Mouse (Mus musculus) heart, postnatal 36 days (tissue): ENCODE data around the gene Atp2b1. TPM values are rescaled to one million over a fixed set of nuclear protein-coding genes. Genes with fewer than 3 reads are reported as not detected.
"Not testable (repeated sequence)": the region's sequence is repeated elsewhere in the genome, so short reads cannot be mapped to it uniquely, and the experiment has no call there.

Experiments used
- DNase-seq, 2 experiments: peaks; one replicate each; pipeline ENCODE4 v3.0.0; 2021 to 2022
- intact Hi-C: fragments of 180-260 bp; cut with DNase I; formaldehyde crosslinking; loops from one replicate; pipeline ENCODE4 v1.15.1; 2025
- total RNA-seq, 2 experiments: library from RNA; stranded (reverse); gene quantifications; 2 replicates each; pipeline ENCODE4 v1.2.3; 2021

The Atp2b1 gene
- total RNA-seq, 2 experiments from 2014 or later = 69.0 to 69.9 TPM

DNA sequence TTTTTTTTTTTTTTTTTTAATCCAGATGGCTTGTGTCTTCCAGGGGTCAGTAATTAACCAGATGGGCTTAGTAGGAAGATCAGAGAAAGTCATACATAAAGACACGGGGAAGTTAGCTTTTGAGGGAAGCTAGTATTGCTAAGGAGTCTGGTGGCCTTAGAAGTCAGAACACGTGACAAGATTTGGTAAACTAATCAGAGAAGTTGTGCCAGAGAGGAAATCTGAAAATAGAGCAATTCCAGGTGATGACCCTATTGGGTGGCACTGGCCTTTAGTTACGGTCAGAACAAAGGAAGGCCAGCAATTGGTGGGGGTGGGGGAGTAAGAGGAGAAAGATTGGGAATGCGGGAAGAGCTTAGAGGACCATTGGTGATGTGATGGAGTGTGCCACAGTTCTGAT lies 44.5 kb downstream of the Atp2b1 start:
- DNase-seq = no peak
- intact Hi-C loops = loop anchor here (5.0 kb wide), 1 partner anchor 41 kb away; no protein-coding TSS in a partner anchor

DNA sequence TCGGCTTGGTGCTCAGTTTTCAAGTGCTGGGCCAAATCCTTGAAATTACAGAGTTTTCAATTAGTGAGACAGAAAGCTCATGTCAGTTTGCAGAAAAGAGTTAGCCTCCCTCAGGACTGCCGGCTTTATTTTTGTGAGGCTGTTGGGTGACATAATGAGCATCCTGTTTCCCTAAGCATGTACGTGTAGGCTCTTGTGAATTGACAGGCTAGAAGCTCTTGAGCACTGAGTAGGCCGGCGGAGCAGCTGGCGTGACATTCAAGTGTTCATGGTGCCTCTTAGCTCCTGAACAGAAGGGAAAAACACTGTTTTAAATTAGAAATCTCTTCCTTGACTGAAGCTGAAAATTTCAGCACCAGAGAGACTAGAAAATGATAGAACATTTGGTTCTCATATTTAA lies 45.2 kb downstream of the Atp2b1 start:
- intact Hi-C loops = loop anchor here (5.0 kb wide), 1 partner anchor 42 kb away; no protein-coding TSS in a partner anchor
- DNase-seq = no peak

GRCm38 (mm10) chr10:98960911-98961310 lies 46.7 kb downstream of the Atp2b1 start:
- DNase-seq = no peak
- intact Hi-C loops = no loop called here

DNA sequence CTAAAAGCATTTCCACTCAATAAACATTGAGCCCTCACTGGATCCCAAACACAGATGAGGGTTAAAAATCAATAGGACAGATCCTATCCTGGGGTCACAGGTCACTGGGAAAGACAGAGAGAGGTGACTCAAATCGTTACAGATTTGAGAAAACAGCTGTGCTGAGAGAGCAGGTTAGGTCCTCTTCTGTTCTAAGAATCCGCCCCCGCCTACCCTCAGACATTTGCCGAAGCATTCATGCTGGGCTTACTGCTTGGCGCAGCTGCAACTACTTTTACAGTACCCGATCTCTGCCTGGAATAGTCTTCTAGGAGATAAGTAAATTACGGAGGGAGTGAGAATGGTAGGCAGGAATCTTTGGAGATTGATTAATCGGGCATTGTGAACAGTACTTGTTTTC lies 47.9 kb downstream of the Atp2b1 start:
- no peak for DNase-seq
- intact Hi-C loops = no loop called here

DNA sequence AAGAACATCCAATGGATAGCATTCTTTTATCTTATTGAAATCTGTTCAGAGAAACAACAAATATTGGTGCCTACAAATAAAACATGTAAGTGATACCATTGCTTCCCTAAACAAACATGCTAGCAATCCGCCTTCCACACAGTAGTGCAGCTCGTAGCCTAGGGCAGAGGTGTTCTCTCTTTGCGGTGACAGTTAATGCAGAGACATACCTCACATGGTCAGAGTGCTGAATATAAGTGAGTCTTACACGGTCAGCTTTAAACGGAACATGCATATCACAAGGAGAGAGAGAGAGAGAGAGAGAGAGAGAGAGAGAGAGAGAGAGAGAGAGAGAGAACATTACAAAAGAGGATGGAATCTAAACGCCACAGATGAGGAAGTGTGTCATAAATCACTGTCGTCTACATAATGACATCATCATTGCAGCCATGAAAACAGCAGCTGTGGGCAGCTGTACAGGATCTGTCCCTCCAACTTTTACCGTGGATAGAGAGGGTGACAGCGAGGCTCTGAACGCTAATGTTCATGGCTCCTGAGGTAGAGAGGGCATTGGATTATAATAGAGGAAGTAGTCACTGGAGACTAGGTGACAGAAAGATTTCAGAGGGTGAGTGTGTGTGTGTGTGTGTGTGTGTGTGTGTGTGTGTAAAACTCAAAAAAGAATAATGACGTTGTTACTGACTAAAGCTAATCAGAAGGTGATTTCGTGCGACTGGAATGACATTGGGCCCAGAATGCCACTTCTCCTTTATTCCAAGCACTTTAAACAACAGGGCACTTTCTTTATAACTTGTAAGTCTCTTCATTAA lies 52.4 kb downstream of the Atp2b1 start:
- intact Hi-C loops = no loop called here

GRCm38 (mm10) chr10:98967240-98967891 lies 53.2 kb downstream of the Atp2b1 start:
- intact Hi-C loops = no loop called here
- DNase-seq = no peak

More for the DNA sequence above, 52.4 kb downstream of the Atp2b1 start:
- DNase-seq = no peak

DNA sequence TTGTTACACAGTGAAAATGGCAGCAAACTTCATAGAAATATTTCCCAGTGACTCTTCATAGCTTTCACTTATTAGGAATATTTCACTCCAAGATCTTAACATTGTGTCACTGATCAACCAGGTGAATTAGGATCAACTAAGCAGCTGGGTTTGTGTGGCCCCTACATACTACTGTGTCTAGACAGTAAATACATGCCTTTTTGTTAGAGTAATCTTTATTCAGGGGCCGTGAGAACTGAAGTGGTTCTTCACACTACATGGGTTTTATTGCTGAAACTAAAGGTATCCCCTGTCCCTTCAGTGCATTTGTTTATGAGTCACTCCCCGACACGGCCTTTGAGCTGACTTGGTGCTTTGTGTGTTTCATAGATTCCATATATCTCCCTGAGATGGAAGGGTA lies 56.7 kb downstream of the Atp2b1 start:
- no peak for DNase-seq
- intact Hi-C loops = no loop called here

DNA sequence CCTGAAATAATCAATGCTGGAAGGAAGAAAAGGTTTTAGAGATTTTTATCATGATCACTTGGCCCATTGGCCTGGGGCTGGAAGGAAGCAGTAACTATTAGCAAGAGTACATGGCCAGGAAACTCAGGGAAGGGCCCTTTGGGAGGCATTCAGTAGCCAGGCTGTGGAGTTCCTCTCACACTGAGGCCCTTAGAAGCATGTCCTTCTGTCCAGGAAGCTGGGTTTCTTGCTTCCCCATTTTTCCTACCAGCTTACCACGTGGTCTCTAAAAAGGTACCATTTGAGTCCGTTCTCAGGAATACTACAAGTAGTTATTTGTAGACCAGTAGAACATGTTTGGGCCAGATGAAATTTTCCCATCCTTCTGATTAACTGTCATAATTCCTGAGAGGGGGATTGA lies 58.2 kb downstream of the Atp2b1 start:
- intact Hi-C loops = no loop called here
- DNase-seq = no peak

DNA sequence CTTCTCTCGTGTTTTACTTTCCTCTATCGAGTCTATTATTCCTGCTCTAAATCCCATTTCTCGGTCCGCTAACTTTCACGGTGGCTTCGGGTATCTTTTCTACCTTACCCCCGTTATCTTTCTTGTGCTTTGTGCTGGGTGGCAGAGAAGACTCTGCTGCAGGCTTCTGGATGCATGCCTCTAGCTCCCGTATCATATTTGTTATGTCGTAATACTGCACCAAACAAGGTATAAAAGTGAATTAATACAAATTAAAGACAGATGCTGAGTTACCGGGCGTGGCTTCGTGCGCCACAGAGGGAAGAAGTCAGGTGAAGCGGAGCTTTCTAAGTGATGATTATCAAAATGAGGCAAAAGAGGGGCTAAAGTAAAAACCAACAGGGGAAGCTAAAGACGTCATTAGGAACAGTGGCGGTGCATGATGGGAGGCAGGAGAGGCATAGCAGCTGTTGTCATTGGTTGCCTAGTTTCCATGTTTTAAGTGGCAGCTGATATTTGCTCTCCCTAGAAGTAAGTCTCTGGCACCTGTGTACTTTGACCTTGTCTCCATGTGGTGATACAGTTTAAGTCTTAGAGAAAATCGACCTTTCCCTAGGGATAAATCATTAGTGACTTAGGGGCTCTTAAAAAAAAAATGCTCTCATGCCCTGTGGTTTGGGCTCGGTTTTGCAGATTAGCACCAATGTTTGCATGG lies 58.9 kb downstream of the Atp2b1 start:
- DNase-seq = no peak

GRCm38 (mm10) chr10:98974645-98975044 lies 60.4 kb downstream of the Atp2b1 start:
- no peak for DNase-seq
- intact Hi-C loops = no loop called here

More for the DNA sequence above, 58.9 kb downstream of the Atp2b1 start:
- intact Hi-C loops = no loop called here

- intact Hi-C loops = no loop called here
- DNase-seq = no peak
These were observed 61.4 kb downstream of the Atp2b1 start for GRCm38 (mm10) chr10:98975611-98976010.

GRCm38 (mm10) chr10:98976877-98977494 lies 62.8 kb downstream of the Atp2b1 start:
- intact Hi-C loops = no loop called here
- no peak for DNase-seq

GRCm38 (mm10) chr10:98978766-98979165 lies 64.6 kb downstream of the Atp2b1 start:
- intact Hi-C loops = no loop called here
- no peak for DNase-seq

DNA sequence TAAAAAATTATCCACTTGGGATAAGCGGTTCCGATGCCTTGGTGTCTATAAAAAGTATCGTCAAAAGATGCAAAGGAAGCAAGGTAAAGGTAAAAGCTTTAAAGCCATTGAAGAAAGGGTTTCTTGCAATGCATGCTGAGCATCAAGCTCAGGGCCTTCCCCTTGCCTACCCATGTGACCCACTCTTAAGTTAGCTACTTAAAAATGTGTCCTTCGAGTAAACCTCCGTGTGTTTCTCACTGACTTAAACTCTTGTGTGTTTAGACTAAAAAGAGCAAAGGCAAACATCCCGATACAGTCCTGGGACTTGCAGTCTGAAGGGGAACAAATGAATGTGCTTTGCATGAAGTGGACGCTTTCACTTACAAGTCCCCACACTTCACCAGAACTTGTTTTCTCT lies 65.1 kb downstream of the Atp2b1 start:
- no peak for DNase-seq
- intact Hi-C loops = no loop called here

DNA sequence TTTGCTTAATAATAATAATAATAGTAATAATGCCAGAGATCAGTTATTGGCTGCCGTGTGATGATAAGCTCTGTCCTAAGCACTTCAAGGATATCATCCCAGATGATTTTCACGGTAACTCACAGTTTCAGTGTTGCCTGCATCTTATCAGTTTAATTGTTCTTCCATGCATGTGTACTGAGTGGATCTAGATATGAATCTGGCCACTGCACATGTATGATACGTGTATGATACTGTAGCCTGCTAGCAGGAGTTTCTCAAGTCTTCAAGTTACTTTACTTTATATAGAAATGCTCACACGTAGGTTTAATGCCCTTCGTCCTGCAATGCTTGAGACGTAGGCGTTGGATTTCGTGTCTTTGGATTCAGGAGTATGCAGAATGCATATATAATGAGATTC lies 65.7 kb downstream of the Atp2b1 start:
- intact Hi-C loops = no loop called here
- no peak for DNase-seq

DNA sequence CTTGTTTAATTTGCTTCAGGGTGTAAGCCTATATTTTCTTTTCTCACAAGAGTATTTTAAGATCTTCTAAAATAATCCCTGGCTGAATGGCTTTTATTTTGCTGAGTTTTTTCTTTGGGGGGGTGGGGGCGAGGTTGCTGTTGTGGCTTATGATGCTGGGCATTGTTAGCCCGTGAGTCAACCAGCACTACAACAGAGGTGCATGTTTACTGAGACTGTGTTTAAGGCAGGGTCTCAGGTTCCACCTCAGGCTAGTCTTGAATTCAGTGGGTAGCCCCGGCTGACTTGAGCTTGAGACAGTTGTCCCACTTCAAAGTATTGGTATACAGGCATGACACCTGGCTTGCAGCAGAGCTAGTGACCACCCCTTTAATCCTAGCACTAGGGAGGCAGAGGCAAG lies 77.8 kb downstream of the Atp2b1 start:
- intact Hi-C loops = no loop called here

GRCm38 (mm10) chr10:98993186-98993585 lies 79.0 kb downstream of the Atp2b1 start:
- DNase-seq = no peak
- intact Hi-C loops = no loop called here

More for the DNA sequence above, 77.8 kb downstream of the Atp2b1 start:
- DNase-seq = no peak

GRCm38 (mm10) chr10:98995016-98995747 lies 81.0 kb downstream of the Atp2b1 start:
- intact Hi-C loops, DNase-seq: not testable (repeated sequence)

DNA sequence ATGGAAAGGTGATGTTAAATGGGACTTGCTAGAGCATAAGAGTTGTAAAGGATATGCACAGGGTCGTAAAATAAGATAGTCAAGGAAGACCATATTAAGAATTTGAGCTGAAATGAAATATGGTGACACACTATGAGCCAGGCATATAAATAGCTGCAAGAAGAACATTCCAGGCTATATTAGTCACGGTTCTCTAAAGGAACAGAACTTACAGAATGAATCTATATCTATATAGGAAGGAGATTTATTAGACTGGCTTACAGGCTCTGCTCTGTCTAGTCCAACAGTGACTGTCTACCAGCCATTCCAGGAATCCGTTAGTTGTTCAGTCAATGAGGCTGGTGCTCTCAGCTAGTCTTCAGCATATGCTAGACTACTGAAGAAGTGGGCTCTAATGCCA lies 90.7 kb downstream of the Atp2b1 start:
- intact Hi-C loops = loop anchor here (10.0 kb wide), 1 partner anchor 510 kb away; no protein-coding TSS in a partner anchor
- DNase-seq = no peak

DNA sequence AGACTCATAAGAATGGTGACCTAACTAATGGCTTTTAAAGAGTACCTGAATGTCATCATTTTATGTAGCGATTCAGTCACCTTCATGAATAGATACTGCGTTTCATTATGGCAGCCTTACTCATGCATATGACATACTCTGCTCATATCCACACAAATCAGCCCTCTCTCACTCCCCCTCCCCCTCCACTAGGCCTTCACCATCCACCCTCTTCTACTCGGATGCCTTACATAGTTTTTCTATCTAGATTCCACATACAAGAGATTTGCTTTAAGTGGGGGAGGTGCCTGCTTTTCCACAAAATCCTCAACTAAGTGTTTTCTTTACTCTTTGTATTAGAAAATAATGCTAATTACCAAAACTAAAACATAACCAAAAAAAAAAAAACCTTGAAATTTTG lies 96.9 kb downstream of the Atp2b1 start:
- intact Hi-C loops = no loop called here

More for the DNA sequence above, 96.9 kb downstream of the Atp2b1 start:
- DNase-seq = no peak
